Mouse (Mus musculus) cerebellum, adult 11-12 months (tissue): ENCODE measurements at regions not wholly inside any gene's neighbourhood (a gene's known extent, or its start where the extent isn't known, plus 50 kb on each side); places are given as distances from the start of the nearest gene placed in this dataset.

Experiments
- DNase-seq: peaks from one replicate; pipeline ENCODE4 v3.0.0; 2022

DNA sequence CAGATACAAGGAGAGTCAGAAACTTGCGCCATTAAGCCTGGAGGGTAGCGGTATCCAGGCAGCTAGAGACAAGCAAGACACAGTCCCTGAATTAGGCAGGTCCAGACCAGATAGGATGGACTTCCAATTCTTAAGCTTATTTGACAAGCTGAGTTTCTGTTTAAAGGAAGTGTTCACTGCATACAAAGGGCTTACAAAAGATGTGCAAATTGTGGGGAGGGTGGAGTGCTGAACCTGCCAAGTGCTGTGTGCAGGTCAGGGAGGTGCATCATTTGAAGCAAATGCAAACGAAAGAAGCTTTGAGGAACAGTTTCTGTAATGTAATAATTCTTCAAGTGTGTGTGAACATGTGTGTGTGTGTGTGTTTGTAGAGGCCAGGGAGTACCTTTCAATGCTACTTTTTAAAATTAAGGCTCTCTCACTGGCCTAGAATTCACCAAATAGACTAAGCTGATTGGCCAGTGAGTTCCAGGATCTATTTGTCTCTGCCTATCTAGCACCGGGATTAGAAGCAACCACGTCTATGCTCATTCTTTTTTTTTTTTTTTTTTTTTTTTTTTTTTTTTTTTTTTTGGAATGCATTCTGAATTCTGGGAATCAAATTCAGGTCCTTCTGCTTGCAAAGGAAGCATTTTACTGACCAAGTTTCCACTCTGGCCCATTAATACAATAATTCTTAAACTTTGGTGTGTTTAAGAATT is 74.6 kb upstream of the Gm4894 start:
- no peak for DNase-seq

DNA sequence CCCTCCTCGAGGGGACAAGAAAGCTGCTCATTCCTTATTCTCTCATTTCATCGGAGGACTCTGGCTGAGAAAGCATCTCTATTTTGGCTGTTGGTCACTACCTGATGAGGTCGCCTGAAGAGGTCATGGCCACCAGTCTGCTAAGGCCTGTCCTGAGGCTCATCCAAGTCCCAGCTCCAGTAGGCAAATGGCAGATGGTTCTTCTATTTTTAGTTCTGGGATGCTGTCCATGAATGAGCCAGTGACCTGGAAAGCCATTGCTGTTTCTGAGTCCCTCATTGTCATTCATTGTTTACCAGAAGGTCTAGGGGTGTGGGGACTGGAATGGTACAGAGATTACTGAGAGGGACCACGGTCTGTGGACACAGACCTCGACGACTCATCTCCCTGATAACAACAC is 71.8 kb upstream of the Gm4894 start:
- peak; percentile 90 for DNase-seq

DNA sequence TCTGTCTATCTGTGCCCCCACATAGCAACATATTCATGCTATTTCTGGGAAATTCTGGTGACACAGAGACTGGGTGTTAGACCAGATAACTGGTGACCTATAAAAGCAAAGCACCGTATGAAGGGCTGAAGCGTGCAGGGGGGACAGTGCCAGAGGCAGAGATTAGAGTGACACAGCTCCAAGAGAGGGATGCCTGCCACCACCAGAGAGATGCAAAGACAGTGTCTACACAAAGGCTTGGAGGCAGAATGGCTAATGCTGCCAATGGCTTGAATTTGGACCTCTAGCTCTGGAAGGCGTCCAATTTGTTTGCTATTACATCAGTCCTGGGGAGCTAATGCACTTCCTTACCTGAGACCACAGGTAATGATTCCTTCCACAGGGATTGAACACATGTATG is 65.5 kb upstream of the Gm4894 start:
- DNase-seq: peak; percentile 75

DNA sequence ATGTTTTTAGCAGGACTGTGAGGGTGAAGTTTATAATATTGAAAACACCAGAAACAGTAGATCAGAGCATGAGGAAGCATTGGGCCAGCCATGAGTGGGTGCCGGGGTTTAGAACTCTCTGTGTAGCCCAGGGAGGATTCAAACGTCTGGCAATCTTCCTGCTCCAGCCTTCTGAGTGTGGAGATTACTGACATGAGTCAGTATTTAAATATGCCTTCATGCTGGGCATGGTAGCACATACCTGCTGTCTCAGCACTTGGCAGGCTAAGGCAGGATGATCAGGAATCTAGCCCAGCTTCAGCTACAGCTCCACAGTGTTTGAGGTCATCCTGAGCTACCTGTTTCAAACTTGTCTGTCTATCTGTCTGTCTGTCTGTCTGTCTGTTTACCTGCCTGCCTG is 60.9 kb upstream of the Gm4894 start:
- peak; percentile 79 for DNase-seq

DNA sequence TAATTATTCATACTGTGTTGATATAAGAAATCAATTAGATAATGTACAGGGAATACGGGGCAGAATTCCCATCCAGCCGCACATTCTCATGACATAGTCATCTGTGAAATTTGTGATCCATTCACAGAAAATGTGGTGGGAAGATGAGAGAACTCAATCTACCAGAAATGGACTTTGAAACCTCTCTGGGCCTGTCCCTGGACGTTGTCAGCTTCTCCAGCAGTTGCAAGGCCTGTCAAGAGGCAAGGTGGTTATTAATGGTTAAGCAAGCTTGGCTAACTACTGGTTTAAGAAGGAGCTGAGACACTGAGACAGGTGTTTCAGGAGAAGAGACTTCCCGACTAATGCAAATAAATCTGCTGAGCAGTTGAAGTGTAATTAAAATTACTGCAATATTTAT is 57.6 kb upstream of the Gm4894 start:
- DNase-seq: no peak
